Mouse (Mus musculus): ENCODE measurements at regions not wholly inside any gene's neighbourhood (a gene's known extent, or its start where the extent isn't known, plus 50 kb on each side); places are given as distances from the start of the nearest gene placed in this dataset.
"Not testable (repeated sequence)": the region's sequence is repeated elsewhere in the genome, so short reads cannot be mapped to it uniquely, and the experiment has no call there.

- intact Hi-C loops (cut with DNase I): not testable (repeated sequence)
Measured at GRCm38 (mm10) chr5:3141841-3142240, 199.4 kb upstream of the Cdk6 start.

DNA sequence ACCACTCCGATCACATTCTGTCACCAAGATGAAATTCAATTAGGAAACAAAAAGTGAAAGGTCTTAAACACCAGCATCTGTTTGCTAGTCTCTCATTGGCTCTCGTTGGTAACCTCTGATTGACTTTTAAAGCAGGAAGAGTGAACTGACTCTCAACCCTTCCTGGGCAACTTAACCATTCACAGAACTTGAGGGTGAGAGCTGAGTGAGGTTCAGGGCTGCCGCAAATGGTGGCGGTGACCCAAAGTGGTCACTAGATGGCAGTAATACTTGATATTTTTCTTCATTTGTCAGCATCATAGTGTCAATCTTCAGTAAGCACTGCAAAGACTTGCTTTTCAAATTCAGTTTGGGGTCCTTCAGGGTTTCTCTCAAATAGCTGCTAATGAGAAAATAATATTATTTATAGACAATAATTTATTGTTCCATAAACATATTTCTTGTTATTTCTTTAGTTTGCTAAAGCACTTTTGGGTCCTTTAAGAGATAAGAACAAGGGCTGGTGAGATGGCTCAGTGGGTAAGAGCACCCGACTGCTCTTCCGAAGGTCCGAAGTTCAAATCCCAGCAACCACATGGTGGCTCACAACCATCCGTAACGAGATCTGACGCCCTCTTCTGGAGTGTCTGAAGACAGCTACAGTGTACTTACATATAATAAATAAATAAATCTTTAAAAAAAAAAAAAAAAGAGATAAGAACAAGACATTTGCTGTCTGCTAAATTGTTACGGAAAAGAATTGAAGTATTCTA is 194.6 kb upstream of the Cdk6 start:
- intact Hi-C loops (cut with DNase I): loop anchor here (5.0 kb wide), 1 partner anchor 371 kb away; no protein-coding TSS in a partner anchor

GRCm38 (mm10) chr5:3149886-3150285 is 191.4 kb upstream of the Cdk6 start:
- intact Hi-C loops (cut with DNase I): loop anchor here (5.0 kb wide), 1 partner anchor 367 kb away; no protein-coding TSS in a partner anchor

DNA sequence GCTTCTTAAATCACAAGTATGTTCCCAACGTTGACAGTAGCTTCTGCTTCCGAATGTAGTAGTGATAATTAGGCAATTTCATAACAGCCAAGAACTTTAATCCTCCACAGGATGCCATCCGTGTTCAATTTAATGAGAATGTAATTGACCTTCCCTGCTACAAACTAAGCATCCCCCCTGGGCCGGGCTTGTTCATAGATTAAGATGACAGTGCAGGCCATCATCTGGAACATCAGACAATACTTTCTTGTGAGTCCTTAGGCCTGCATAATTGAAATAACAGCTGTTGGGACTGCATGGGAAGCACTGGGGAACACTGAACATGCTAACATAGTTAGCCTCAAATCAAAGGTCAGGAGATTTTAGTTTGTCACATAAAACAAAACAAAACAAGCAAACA is 190.5 kb upstream of the Cdk6 start:
- intact Hi-C loops (cut with DNase I): not testable (repeated sequence)

- intact Hi-C loops (cut with DNase I): not testable (repeated sequence)
Measured at GRCm38 (mm10) chr5:3151534-3152148, 189.6 kb upstream of the Cdk6 start.

GRCm38 (mm10) chr5:3152149-3152865 is 189.0 kb upstream of the Cdk6 start:
- intact Hi-C loops (cut with DNase I): not testable (repeated sequence)

GRCm38 (mm10) chr5:3165511-3165910 is 175.8 kb upstream of the Cdk6 start:
- intact Hi-C loops (cut with DNase I): not testable (repeated sequence)

DNA sequence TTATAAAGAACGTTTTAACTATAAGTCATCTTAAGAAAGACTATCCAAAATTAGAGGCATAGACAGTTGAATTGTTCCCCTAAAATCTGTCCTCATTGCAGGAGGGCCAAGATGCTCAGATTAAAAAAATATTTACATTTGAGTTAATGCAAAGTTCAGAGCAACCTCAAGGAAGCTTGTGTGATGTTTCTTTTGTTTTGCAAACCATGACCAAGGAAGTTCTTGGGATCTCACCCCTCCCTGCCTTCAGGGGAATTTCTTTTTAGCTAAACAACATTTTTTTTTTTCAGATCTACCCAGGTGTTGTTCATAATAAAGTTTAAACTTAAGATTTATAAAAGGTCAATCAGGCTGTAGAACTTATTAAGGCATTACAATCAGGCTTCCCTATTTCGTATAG is 174.8 kb upstream of the Cdk6 start:
- intact Hi-C loops (cut with DNase I): not testable (repeated sequence)

DNA sequence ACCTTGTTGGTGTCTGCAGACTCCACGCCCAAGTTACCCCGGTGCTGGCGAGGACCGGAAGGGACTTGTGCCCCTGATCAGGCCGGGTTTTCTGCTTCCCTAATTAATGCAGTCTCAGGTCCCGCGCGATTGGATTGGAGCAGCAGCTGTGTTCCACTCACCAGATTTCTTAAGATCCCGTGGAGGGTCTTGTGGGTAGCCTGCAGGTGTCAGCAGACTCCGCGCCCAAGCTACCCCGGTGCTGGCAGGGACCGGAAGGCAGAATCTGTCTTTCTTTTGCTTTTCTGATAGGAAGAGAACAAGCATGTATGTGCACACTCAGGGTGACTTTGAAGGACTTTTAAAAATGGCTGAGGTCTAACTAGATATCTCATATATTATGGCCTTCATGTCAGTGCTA is 147.7 kb upstream of the Cdk6 start:
- intact Hi-C loops (cut with DNase I): not testable (repeated sequence)

GRCm38 (mm10) chr5:3197952-3198841 is 143.1 kb upstream of the Cdk6 start:
- intact Hi-C loops (cut with DNase I): no loop called here

DNA sequence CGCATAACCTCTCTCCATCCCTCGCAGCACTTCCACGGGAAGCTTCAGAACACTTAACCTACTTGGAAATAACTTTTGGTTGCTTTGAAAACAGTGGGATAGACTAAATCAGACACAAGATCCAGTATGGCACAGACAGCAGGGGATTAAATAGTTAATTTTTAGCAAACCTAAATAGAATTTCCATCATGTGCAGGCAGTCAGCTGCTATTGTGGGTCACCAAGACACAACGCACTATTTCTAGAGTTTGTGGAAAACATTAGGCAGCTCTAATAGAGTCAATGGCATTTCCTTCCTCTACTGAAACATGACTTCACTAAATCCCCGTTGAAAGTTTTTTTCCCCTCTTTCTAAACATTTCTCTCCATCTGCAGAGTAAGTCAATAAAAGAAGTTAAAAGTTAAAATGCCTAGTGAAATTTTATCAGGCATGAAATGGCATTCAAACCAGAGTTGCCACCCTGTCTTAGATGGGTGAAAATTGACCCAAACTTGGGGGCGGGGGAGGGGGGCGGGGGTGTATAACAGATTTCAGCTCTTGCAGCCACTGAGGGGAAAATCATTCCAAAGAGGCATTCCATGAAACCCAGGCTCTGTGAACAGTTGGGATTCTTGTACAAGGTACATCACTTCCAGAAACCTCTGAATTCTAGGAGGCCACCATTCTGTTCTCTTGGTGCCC is 142.3 kb upstream of the Cdk6 start:
- intact Hi-C loops (cut with DNase I): not testable (repeated sequence)

GRCm38 (mm10) chr5:3206160-3206559 is 135.1 kb upstream of the Cdk6 start:
- intact Hi-C loops (cut with DNase I): not testable (repeated sequence)

DNA sequence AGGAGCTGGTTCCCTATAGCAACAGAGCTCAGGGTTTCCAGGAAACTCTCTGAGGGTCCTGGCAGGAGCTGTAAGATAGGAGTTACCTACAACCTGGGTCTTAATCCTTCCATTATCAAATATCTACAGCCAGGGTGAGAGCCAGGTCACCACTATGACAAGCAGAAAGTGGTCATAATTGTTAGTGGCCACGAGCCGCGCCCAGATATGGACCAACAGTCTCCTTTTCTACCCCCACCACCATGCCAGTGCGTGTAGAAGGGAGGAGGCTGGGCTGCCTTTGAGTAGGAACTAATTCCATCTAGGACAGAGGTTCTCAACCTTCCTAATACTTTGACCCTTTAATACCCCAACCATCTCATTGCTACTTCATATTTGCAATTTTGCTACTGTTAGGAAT is 133.0 kb upstream of the Cdk6 start:
- intact Hi-C loops (cut with DNase I): not testable (repeated sequence)

- intact Hi-C loops (cut with DNase I): no loop called here
Measured at GRCm38 (mm10) chr5:3211284-3211683, 130.0 kb upstream of the Cdk6 start.

- intact Hi-C loops (cut with DNase I): no loop called here
Measured at GRCm38 (mm10) chr5:3216053-3216452, 125.2 kb upstream of the Cdk6 start.

GRCm38 (mm10) chr5:3219230-3219629 is 122.1 kb upstream of the Cdk6 start:
- intact Hi-C loops (cut with DNase I): no loop called here

DNA sequence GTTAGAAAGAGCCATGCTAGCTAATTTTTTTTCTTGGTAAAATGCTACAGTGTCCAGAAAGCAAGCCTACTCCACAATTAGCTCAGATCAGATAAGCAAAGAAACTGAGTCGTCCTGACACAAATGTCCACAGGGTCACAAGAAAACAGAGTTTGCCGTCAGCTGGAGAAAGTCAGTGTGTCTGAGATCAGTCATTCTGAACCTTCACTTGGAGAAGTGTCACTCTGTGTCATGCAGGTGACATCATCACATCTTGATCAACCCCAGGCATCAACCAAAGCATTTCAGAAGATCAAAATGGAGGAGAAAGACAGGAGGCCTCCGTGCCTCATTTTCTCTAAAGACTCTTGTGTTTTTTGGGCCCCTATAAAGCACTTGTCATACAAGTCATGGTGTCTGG is 121.5 kb upstream of the Cdk6 start:
- intact Hi-C loops (cut with DNase I): loop anchor here (5.0 kb wide), 1 partner anchor 298 kb away; no protein-coding TSS in a partner anchor

DNA sequence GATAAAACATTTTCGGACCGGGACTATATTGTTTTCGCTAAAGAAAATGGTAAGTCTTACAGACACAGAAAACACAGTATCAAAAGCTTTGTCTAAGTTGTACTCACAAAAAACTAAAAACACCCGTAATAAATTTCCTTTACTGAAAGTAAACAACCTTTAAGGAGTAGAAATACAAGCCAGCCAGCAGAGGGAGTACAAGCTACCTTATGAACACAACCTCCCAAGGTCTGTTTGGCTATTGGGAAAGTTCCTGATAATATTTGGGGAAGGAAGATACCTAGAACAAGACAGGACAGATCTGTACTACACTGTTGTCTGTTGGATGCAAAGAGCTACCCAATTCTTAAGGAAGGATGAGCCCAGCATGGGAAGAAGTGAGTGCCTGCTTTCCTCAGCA is 117.5 kb upstream of the Cdk6 start:
- intact Hi-C loops (cut with DNase I): loop anchor here (5.0 kb wide), 1 partner anchor 293 kb away; no protein-coding TSS in a partner anchor

GRCm38 (mm10) chr5:3224392-3225054 is 116.8 kb upstream of the Cdk6 start:
- intact Hi-C loops (cut with DNase I): loop anchor here (5.0 kb wide), 1 partner anchor 293 kb away; no protein-coding TSS in a partner anchor

- intact Hi-C loops (cut with DNase I): not testable (repeated sequence)
Measured at GRCm38 (mm10) chr5:3225358-3225757, 115.9 kb upstream of the Cdk6 start.
